Mouse (Mus musculus) kidney, postnatal 0 days (tissue): ENCODE data around the gene Disp3. TPM values are rescaled to one million over a fixed set of nuclear protein-coding genes. Genes with fewer than 3 reads are reported as not detected.

Source experiments
- ATAC-seq: fragments of 200-750 bp; cut with Nextera tagmentation; replicated peaks from 2 replicates; pipeline ENCODE4 v1.8.0; 2017; ENCODE audit warnings: low read depth, moderate number of reproducible peaks, moderate TSS enrichment, moderate library complexity; ENCODE audit not compliant: low FRiP score
- DNase-seq: peaks from one replicate; pipeline ENCODE4 v3.0.0-alpha.2; 2016; ENCODE audit warnings: low spot score
- H3K27ac ChIP-seq: fragments of 300-500 bp; sonication (generic); 2 replicates; pipeline ENCODE4 v1.5.1; 2014; ENCODE audit warnings: mild to moderate bottlenecking
- H3K27me3 ChIP-seq: fragments of 300-500 bp; sonication (generic); 2 replicates; pipeline ENCODE4 v1.6.1; 2014; ENCODE audit warnings: low read length, mixed read lengths; ENCODE audit not compliant: insufficient read depth
- H3K36me3 ChIP-seq: fragments of 300-500 bp; sonication (generic); 2 replicates; pipeline ENCODE4 v1.6.1; 2014; ENCODE audit warnings: low read length, mixed read lengths; ENCODE audit not compliant: insufficient read depth
- H3K4me1 ChIP-seq: fragments of 300-500 bp; sonication (generic); replicated peaks from 2 replicates; pipeline ENCODE4 v1.6.1; 2014; ENCODE audit warnings: antibody characterized with exemption, low read length, mixed read lengths; ENCODE audit not compliant: insufficient read depth
- H3K4me2 ChIP-seq: fragments of 300-500 bp; sonication (generic); 2 replicates; pipeline ENCODE4 v1.6.1; 2014; ENCODE audit warnings: mild to moderate bottlenecking, low read length, moderate library complexity, mixed read lengths
- H3K4me3 ChIP-seq: fragments of 300-500 bp; sonication (generic); replicated peaks from 2 replicates; pipeline ENCODE4 v1.5.1; 2014; ENCODE audit warnings: low read depth, low read length
- H3K9ac ChIP-seq: fragments of 300-500 bp; sonication (generic); 2 replicates; pipeline ENCODE4 v1.6.1; 2014; ENCODE audit warnings: low read depth, low read length
- H3K9me3 ChIP-seq: fragments of 300-500 bp; sonication (generic); replicated peaks from 2 replicates; pipeline ENCODE4 v1.6.1; 2016; ENCODE audit warnings: low read length, inconsistent platforms, mixed read lengths
- CTCF ChIP-seq: IDR thresholded peaks from 2 replicates; pipeline ENCODE4 v1.5.1; 2016; ENCODE audit warnings: antibody characterized with exemption, low read depth, mild to moderate bottlenecking, moderate library complexity
- WGBS: fragments of 180-500 bp; shearing (Covaris S2); extraction: QIAGEN DNeasy Blood & Tissue Kit; methylation state at CpG from one replicate; pipeline ENCODE4 v1.1.7; 2014; 5-methylcytosine and 5-hydroxymethylcytosine counted together
- polyA plus RNA-seq: library from polyadenylated mRNA; unstranded; fragments of >200 nt; fragmentation: Nextera tagmentation; extraction: Ambion mirVana; gene quantifications from 2 replicates; pipeline ENCODE4 v1.2.1, GENCODE M21; 2015

The Disp3 gene
- polyA plus RNA-seq, 1 experiment from 2014 or later: 0.21 TPM

DNA sequence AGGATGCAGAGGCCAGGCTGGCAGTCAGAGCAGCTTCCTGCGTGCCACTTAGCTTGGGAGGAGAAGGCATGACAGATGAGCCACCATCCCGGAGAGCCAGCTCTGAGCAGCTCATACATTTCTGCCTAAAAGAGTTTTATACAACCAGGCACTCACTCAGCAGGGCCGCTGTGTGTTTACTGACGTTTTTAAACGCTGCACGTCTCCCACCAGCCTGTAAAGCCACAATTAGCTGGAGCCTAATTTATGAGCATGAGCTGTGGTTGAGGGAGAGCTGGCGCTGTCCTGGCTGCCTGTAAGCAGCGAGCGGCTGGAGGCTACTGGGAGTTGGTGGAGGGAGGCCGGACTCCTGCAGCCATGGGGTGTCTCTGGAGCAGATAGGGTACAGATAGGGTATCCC lies 69.5 kb downstream of the Disp3 start:
- H3K4me3 ChIP-seq: no peak overlapping the region
- H3K4me2 ChIP-seq: no peak overlapping the region
- 6% methylated on average over 10 of the region's 10 CpGs for WGBS
- no peaks in the 10 kb centered on the region for H3K9me3 ChIP-seq
- no peaks in the 10 kb centered on the region for H3K36me3 ChIP-seq
- peak; percentile 6 for DNase-seq
- no peak overlapping the region for H3K9ac ChIP-seq
- H3K4me1 ChIP-seq: no peaks in the 10 kb centered on the region
- ATAC-seq: no peak
- no peaks in the 10 kb centered on the region for H3K27me3 ChIP-seq
- H3K27ac ChIP-seq: no peak overlapping the region
- no peak for TF ChIP-seq CTCF

DNA sequence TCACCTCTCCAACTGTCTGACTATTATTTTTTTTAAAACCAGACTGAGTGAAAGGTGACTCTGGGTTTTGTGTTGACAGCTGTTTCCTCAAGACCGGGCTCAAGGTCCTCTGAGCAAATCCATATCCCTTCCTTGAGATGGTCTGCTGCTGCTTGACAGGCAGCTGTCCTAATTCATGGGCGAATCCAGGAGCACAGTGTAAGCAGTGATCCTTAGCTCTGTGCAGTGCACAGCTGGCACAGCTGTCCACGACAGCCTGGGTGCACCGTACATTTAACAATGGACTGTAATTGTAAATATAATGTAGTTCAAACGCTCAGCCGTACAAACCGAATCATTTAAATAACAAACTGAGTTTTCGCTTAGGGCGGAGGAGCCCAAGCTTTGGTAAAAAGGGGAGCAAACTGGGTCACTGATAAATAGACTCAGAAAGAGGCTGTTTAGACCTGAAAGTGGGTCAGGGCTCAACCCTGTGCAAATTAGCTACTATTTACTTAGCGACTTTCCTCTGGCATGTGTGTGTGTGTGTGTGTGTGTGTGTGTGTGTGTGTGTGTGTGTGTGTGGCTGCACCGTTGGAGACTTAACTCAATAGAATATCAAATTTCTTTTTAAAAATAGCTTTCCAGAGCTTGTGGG lies 72.4 kb downstream of the Disp3 start:
- WGBS: 23% methylated on average over 11 of the region's 11 CpGs
- ATAC-seq (no peak), DNase-seq (peak; percentile 1)
- TF ChIP-seq CTCF: no peak
- Histone ChIP-seq H3K9ac (no peak overlapping the region), H3K4me1 (no peaks in the 10 kb centered on the region), H3K36me3 (no peaks in the 10 kb centered on the region), H3K27ac (no peak overlapping the region), H3K9me3 (no peaks in the 10 kb centered on the region), H3K4me2 (no peak overlapping the region), H3K27me3 (no peaks in the 10 kb centered on the region), H3K4me3 (no peak overlapping the region)

DNA sequence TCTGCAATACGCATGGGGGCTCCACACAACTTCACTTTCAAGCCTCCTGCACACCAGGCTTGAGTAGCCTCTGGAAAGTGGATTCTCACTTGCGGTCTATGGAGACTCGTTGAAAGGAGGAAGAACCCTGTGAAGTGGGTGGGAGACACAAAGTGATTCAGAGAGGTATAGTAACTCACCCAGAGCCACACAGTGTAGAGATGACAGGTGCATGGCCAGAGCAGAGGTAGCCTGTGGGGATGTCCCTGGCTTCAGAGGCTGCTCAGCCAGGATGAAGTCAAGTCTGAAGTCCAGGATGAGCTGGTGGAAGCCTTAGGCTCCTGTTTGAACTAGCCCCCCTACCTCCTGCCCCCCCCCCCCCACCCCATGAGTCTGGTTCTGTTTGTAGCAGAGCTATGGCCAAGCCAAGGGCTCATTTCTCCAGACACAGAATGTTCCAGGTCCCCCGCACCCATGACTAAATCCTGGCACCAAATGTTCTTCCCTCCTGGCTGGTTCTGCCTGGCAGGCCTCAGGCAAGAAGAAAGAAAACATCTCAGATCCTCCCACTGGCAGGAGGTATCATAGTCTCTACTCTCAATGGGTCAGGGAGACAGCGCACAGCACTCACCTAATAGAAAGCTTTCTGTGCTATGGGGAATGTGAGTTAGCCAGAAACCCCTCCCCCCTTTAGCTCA lies 73.2 kb downstream of the Disp3 start:
- WGBS: 51% methylated on average over 5 of the region's 5 CpGs
- Histone ChIP-seq H3K9ac (no peak overlapping the region), H3K4me3 (no peak overlapping the region), H3K4me1 (no peaks in the 10 kb centered on the region), H3K36me3 (no peaks in the 10 kb centered on the region), H3K9me3 (no peaks in the 10 kb centered on the region), H3K4me2 (no peak overlapping the region), H3K27ac (no peak overlapping the region), H3K27me3 (no peaks in the 10 kb centered on the region)
- ATAC-seq (no peak; the same call in 1 of the 2 replicates), DNase-seq (no peak)
- no peak for TF ChIP-seq CTCF

DNA sequence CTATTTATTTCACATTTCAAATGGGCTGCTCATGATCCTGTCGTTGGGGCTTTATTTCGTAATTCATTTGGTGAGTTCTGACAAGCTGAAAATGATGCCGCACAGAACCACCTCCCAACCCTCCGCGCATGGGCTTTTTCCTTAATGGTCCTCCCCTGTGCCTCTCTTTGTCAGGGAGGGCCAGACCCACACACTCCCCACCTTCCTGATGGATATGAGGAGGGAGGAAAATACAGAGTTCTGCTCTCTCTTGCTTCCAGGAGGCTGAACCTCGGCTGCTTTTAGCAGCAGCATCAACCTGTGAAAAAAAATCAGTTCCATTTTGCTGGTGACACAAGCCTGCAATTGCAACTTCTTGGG lies 82.9 kb downstream of the Disp3 start:
- H3K27me3 ChIP-seq: no peaks in the 10 kb centered on the region
- DNase-seq (no peak), ATAC-seq (no peak)
- no peaks in the 10 kb centered on the region for H3K36me3 ChIP-seq
- H3K4me2 ChIP-seq: no peak overlapping the region
- H3K9ac ChIP-seq: no peak overlapping the region
- TF ChIP-seq CTCF: no peak
- no peaks in the 10 kb centered on the region for H3K9me3 ChIP-seq
- no peaks in the 10 kb centered on the region for H3K4me1 ChIP-seq
- no peak overlapping the region for H3K4me3 ChIP-seq
- H3K27ac ChIP-seq: no peak overlapping the region
- 41% methylated on average over 6 of the region's 6 CpGs for WGBS

DNA sequence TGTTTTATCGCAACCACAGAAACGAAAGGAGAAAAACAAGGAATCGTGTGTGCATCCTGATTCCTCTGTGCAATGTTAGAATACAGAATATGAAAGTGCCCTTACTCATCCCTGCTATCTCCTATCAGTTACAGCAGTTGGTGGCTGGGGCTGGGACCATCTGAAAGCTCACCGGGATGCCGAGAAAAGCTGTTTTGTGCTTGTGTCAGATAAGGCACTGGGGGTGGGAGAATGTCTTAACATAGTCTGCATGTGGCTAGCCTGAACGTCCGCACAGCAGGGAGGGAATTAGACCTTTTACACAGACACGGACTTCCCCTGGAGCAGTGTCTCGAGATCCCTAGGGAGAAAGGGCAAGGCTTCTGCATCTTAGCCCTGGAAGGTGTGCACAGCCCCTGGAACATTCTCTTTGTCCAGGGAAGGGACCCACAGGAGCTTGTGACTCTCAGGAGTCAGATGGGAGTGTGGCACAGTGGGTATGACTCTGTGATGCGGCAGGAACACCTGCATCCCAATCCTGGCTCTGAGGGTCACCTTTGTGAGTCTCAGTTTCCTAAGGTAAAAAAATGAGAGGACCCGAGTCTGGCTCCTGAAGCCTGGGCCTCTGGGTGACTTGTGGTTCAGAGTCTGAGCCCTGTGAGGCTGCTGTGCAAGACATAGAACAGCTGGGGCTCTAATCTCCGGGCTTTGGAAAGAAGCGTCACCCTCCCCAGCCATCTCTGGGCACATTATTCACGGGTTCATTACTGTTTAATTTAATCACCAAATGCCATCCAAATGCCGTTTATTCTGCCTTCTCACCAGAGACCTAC lies 83.5 kb downstream of the Disp3 start:
- no peak overlapping the region for H3K9ac ChIP-seq
- H3K9me3 ChIP-seq: no peaks in the 10 kb centered on the region
- TF ChIP-seq CTCF: no peak
- H3K4me1 ChIP-seq: no peaks in the 10 kb centered on the region
- no peak overlapping the region for H3K27ac ChIP-seq
- H3K27me3 ChIP-seq: no peaks in the 10 kb centered on the region
- ATAC-seq (no peak), DNase-seq (no peak)
- H3K4me3 ChIP-seq: no peak overlapping the region
- no peaks in the 10 kb centered on the region for H3K36me3 ChIP-seq
- H3K4me2 ChIP-seq: no peak overlapping the region
- WGBS: 63% methylated on average over 15 of the region's 15 CpGs

DNA sequence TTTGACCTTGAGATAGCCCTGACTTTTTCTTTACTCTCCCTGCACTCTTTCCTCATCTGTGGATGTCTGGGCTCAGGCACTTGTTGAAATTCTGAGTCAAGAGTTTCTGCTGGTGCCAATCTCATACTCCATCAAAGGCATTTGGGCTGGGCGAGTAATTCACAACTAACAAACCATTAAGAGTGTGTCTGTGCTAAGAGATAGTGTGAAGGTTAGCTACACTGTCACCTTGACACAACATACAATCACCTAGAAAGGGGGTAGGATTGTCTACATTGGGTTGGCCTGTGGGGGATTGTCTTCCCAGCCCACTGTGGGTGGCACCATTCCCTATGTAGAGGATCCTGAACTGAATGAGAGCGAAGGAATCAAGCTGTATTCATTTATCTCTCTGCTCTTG lies 84.2 kb downstream of the Disp3 start:
- no peak for ATAC-seq
- WGBS: 88% methylated on average over 2 of the region's 2 CpGs
- TF ChIP-seq CTCF: no peak

More for the DNA sequence above, 84.2 kb downstream of the Disp3 start:
- Histone ChIP-seq H3K36me3 (no peaks in the 10 kb centered on the region), H3K9me3 (no peaks in the 10 kb centered on the region), H3K27ac (no peak overlapping the region), H3K27me3 (no peaks in the 10 kb centered on the region), H3K4me3 (no peak overlapping the region), H3K4me2 (no peak overlapping the region), H3K4me1 (no peaks in the 10 kb centered on the region), H3K9ac (no peak overlapping the region)
- DNase-seq: no peak
